Mouse (Mus musculus): ENCODE measurements around the gene Cept1. TPM values are rescaled to one million over a fixed set of nuclear protein-coding genes. Genes with fewer than 3 reads are reported as not detected.

The Cept1 gene
- polyA plus RNA-seq, 1 experiment from 2014 or later, result 57.0 TPM

DNA sequence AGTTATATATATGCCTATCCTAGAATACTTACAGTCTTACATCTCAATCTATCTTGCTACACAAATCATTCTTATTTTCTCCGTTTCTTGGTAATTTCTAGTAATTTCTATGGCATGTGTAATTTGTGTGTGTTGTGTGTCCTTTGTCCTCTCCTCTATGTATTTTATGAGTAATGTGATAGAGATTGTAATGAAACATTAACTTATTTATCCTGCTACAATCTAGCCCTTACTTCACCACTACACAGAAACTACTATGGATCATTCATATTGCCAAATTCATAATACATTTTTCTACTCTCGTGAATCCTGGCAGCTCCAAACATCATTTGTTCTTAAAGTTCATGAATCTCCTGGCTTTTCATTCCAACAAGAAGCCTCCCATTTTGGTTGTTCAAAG, 19.6 kb downstream of the Cept1 start:
- no peak for TF ChIP-seq CTCF (IDR thresholded peaks at IDR 0.05; ENCODE audit: low read depth)
- WGBS, result 85% methylated on average over 2 of the region's 2 CpGs
- no peak overlapping the region for H3K4me3 ChIP-seq (replicated peaks; ENCODE audit: low read depth, low read length)
- no peak overlapping the region for H3K27ac ChIP-seq
- H3K27me3 ChIP-seq (ENCODE audit: insufficient read depth, low read length), result no peaks in the 10 kb centered on the region
- H3K9me3 ChIP-seq (replicated peaks; ENCODE audit: low read length), result no peaks in the 10 kb centered on the region
- H3K4me1 ChIP-seq (replicated peaks; ENCODE audit: insufficient read depth, low read length), result no peaks in the 10 kb centered on the region
- DNase-seq (ENCODE audit: low spot score) (no peak), ATAC-seq (replicated peaks; ENCODE audit: low FRiP score, low read depth) (no peak)
- no peak overlapping the region for H3K9ac ChIP-seq (ENCODE audit: low read depth, low read length)
- H3K4me2 ChIP-seq (ENCODE audit: low read length), result no peak overlapping the region
- no peaks in the 10 kb centered on the region for H3K36me3 ChIP-seq (ENCODE audit: insufficient read depth, low read length)

DNA sequence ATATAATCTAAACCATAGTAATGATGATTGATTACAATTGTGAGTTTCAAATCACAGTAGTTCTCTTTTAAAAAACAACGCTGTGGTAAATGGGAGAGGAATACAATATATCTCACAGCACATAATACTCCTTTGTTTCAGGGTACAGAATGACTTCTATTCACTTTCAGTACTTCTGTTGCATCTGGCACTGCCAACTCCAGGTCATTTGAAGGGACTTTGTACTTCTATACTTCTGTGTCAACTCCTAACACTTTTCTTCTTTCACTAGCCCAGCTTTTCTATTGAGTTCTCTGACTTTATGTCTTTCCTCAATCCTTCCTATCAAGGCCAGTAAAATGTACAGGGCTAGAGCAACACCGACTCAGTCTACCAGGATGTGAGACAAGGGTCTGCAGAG, 21.2 kb downstream of the Cept1 start:
- Histone ChIP-seq H3K27me3 (ENCODE audit: insufficient read depth, low read length) (no peaks in the 10 kb centered on the region), H3K9me3 (replicated peaks; ENCODE audit: low read length) (no peaks in the 10 kb centered on the region), H3K9ac (ENCODE audit: low read depth, low read length) (no peak overlapping the region), H3K27ac (no peak overlapping the region), H3K4me1 (replicated peaks; ENCODE audit: insufficient read depth, low read length) (no peaks in the 10 kb centered on the region), H3K36me3 (ENCODE audit: insufficient read depth, low read length) (no peaks in the 10 kb centered on the region), H3K4me3 (replicated peaks; ENCODE audit: low read depth, low read length) (no peak overlapping the region), H3K4me2 (ENCODE audit: low read length) (no peak overlapping the region)
- ATAC-seq (replicated peaks; ENCODE audit: low FRiP score, low read depth), result no peak
- no peak for TF ChIP-seq CTCF (IDR thresholded peaks at IDR 0.05; ENCODE audit: low read depth)
- no peak for DNase-seq (ENCODE audit: low spot score)
- 93% methylated on average over 2 of the region's 2 CpGs for WGBS

DNA sequence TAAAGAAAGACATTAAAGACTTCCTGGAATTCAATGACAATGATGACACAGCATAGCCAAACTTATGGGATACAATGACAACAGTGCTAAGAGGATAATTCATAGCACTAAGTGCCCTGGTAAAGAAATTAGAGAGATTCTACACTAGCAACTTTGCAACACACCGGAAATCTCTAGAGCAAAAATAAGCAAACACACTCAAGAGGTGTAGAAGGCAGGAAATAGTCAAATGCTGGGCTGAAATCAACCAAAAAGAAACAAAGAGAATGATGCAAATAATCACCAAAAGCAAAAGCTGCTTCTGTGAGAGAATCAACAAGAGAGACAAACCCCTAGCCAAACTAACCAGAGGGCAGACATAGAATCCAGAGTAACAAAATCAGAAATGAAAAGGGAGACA, 24.9 kb downstream of the Cept1 start:
- H3K9ac ChIP-seq (ENCODE audit: low read depth, low read length), result no peak overlapping the region
- H3K4me2 ChIP-seq (ENCODE audit: low read length), result no peak overlapping the region
- DNase-seq (ENCODE audit: low spot score), result no peak
- no peak overlapping the region for H3K27ac ChIP-seq
- no peaks in the 10 kb centered on the region for H3K4me1 ChIP-seq (replicated peaks; ENCODE audit: insufficient read depth, low read length)
- H3K9me3 ChIP-seq (replicated peaks; ENCODE audit: low read length), result no peaks in the 10 kb centered on the region
- no peaks in the 10 kb centered on the region for H3K27me3 ChIP-seq (ENCODE audit: insufficient read depth, low read length)
- H3K36me3 ChIP-seq (ENCODE audit: insufficient read depth, low read length), result no peaks in the 10 kb centered on the region
- TF ChIP-seq CTCF (IDR thresholded peaks at IDR 0.05; ENCODE audit: low read depth), result no peak
- WGBS, result 91% methylated on average over 1 of the region's 1 CpGs
- H3K4me3 ChIP-seq (replicated peaks; ENCODE audit: low read depth, low read length), result no peak overlapping the region
- no peak for ATAC-seq (replicated peaks; ENCODE audit: low FRiP score, low read depth)

DNA sequence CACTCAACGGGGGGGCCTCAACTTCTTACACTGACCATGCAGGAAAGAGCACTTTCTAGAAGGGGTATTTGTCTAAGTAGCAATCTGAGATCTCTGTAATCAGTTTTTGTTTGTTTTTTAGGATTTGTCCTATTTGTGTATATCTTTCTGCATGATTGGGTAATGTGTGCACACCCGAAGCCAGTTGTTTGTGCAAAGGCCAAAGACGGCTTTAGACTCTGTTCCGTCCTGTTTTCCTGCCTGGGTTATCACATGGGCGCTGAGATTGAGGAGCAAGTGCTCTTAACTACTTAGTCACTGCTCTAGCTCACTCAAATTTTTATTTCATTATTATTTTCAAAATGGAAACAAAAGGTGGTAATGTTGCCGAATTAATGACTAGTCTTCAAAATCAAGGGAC, 32.6 kb downstream of the Cept1 start:
- H3K36me3 ChIP-seq (ENCODE audit: insufficient read depth, low read length), result 0 out of 2 replicates have a peak, but pooled peaks cover 5% of the 10 kb centered on the region
- no peaks in the 10 kb centered on the region for H3K4me1 ChIP-seq (replicated peaks; ENCODE audit: insufficient read depth, low read length)
- no peak overlapping the region for H3K9ac ChIP-seq (ENCODE audit: low read depth, low read length)
- TF ChIP-seq CTCF (IDR thresholded peaks at IDR 0.05; ENCODE audit: low read depth), result no peak
- 83% methylated on average over 6 of the region's 6 CpGs for WGBS
- H3K27me3 ChIP-seq (ENCODE audit: insufficient read depth, low read length), result no peaks in the 10 kb centered on the region
- no peak overlapping the region for H3K4me2 ChIP-seq (ENCODE audit: low read length)
- H3K4me3 ChIP-seq (replicated peaks; ENCODE audit: low read depth, low read length), result no peak overlapping the region
- ATAC-seq (replicated peaks; ENCODE audit: low FRiP score, low read depth) (no peak), DNase-seq (ENCODE audit: low spot score) (no peak)
- no peaks in the 10 kb centered on the region for H3K9me3 ChIP-seq (replicated peaks; ENCODE audit: low read length)
- no peak overlapping the region for H3K27ac ChIP-seq

DNA sequence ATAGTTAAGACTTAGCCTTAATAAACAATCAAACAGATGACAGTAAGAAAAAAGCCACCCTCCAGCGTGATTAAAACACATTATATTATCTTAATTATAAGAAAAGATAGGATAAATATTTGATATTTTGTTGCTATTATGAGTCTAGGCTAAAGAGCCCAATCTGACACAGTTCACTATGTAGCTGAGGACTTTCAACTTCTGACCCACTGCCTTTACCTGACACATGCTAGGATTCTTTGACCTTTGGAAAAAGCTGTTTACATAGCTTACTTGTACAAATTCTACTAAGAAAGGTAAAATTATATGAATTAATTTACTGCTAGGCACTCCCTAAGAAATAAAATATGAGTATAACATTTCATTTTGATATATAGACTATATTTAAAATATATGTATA, 36.9 kb downstream of the Cept1 start:
- DNase-seq (ENCODE audit: low spot score), result no peak
- 91% methylated on average over 1 of the region's 1 CpGs for WGBS

DNA sequence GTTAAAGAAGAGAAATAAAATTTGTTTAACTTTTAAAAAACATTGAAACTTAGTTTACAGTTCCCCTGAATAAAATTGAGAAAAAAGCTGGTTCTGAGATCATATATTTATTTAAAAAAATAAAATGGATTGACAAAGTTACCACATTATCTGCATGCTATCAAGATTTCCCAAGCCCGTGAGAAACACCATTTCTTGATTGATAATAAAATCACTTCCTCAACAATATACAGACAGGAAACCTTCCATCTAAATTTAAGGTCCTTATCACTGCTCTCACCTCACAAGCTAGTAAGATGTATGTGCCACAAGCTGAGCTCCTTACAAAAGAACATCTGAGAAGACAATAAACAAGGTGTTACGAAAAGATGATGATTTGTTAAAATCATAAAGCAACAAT, 44.7 kb downstream of the Cept1 start:
- Histone ChIP-seq H3K4me3 (replicated peaks; ENCODE audit: low read depth, low read length) (no peak overlapping the region), H3K9ac (ENCODE audit: low read depth, low read length) (no peak overlapping the region), H3K27ac (no peak overlapping the region), H3K4me1 (replicated peaks; ENCODE audit: insufficient read depth, low read length) (no peaks in the 10 kb centered on the region), H3K27me3 (ENCODE audit: insufficient read depth, low read length) (no peaks in the 10 kb centered on the region), H3K9me3 (replicated peaks; ENCODE audit: low read length) (no peaks in the 10 kb centered on the region), H3K4me2 (ENCODE audit: low read length) (no peak overlapping the region), H3K36me3 (ENCODE audit: insufficient read depth, low read length) (peaks cover 25% of the 10 kb centered on the region)
- no peak for TF ChIP-seq CTCF (IDR thresholded peaks at IDR 0.05; ENCODE audit: low read depth)
- ATAC-seq (replicated peaks; ENCODE audit: low FRiP score, low read depth) (no peak), DNase-seq (ENCODE audit: low spot score) (no peak)
- 89% methylated on average over 2 of the region's 2 CpGs for WGBS

More for the DNA sequence above, 36.9 kb downstream of the Cept1 start:
- Histone ChIP-seq H3K4me3 (replicated peaks; ENCODE audit: low read depth, low read length) (no peak overlapping the region), H3K36me3 (ENCODE audit: insufficient read depth, low read length) (0 out of 2 replicates have a peak, but pooled peaks cover 5% of the 10 kb centered on the region), H3K9me3 (replicated peaks; ENCODE audit: low read length) (no peaks in the 10 kb centered on the region), H3K27ac (no peak overlapping the region), H3K4me2 (ENCODE audit: low read length) (no peak overlapping the region), H3K9ac (ENCODE audit: low read depth, low read length) (no peak overlapping the region), H3K4me1 (replicated peaks; ENCODE audit: insufficient read depth, low read length) (no peaks in the 10 kb centered on the region), H3K27me3 (ENCODE audit: insufficient read depth, low read length) (no peaks in the 10 kb centered on the region)
- ATAC-seq (replicated peaks; ENCODE audit: low FRiP score, low read depth), result no peak
- no peak for TF ChIP-seq CTCF (IDR thresholded peaks at IDR 0.05; ENCODE audit: low read depth)

DNA sequence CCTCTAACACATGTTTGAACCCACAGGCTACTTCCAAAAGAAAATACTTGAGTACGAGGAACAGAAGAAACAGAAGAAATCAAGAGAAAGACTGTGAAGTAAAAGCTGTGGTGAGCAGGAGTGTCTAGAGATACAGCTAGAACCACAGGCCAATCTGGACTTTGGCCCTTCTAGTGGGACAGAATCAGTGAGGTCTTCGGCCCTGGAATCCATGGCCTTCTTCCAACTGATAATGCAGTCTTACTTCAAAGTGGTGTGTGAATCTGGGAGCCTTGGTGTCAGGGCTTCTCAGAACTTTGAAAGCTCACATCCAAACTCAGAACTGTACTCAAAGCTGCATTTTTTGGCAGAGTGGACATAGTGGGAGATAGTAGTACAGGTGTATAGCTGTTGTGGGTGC, 47.1 kb downstream of the Cept1 start:
- no peak for DNase-seq (ENCODE audit: low spot score)
- no peak overlapping the region for H3K4me3 ChIP-seq (replicated peaks; ENCODE audit: low read depth, low read length)
- H3K4me2 ChIP-seq (ENCODE audit: low read length), result no peak overlapping the region
- TF ChIP-seq CTCF (IDR thresholded peaks at IDR 0.05; ENCODE audit: low read depth), result no peak
- H3K27me3 ChIP-seq (ENCODE audit: insufficient read depth, low read length), result no peaks in the 10 kb centered on the region
- WGBS, result 91% methylated on average over 2 of the region's 2 CpGs
- H3K4me1 ChIP-seq (replicated peaks; ENCODE audit: insufficient read depth, low read length), result no peaks in the 10 kb centered on the region
- no peaks in the 10 kb centered on the region for H3K9me3 ChIP-seq (replicated peaks; ENCODE audit: low read length)
- H3K27ac ChIP-seq, result no peak overlapping the region
- H3K36me3 ChIP-seq (ENCODE audit: insufficient read depth, low read length), result peaks cover 25% of the 10 kb centered on the region
- no peak for ATAC-seq (replicated peaks; ENCODE audit: low FRiP score, low read depth)
- H3K9ac ChIP-seq (ENCODE audit: low read depth, low read length), result no peak overlapping the region
